Mouse (Mus musculus) MEL (cell line): ENCODE data around the gene Rhot1. TPM values are rescaled to one million over a fixed set of nuclear protein-coding genes. Genes with fewer than 3 reads are reported as not detected.

Experiments
- DNase-seq: peaks from one replicate; pipeline ENCODE4 v3.0.0; 2011; ENCODE audit warnings: low read depth, low spot score
- H3K27ac ChIP-seq: 2 replicates; pipeline ENCODE4 v1.5.1; 2012; ENCODE audit warnings: low read depth, mild to moderate bottlenecking, control low read depth, low read length, moderate library complexity; ENCODE audit not compliant: control insufficient read depth
- H3K27me3 ChIP-seq, 2 experiments: fragments of 150-350 bp in 1 of 2; sonication (generic) in 1 of 2; 2 replicates each; pipeline ENCODE4 v1.6.1; 2012; ENCODE audit warnings: low read length in 2 of 2, mild to moderate bottlenecking in 2 of 2, improper control_type of control experiment in 1 of 2, moderate library complexity in 1 of 2; ENCODE audit not compliant: insufficient read depth in 2 of 2, control insufficient read depth in 1 of 2
- H3K36me3 ChIP-seq, 2 experiments: 2 replicates each; pipeline ENCODE4 v1.6.1; 2012 to 2014; ENCODE audit warnings: low read length in 2 of 2, improper control_type of control experiment in 1 of 2, inconsistent platforms in 1 of 2, mild to moderate bottlenecking in 1 of 2; ENCODE audit not compliant: insufficient read depth in 2 of 2, control insufficient read depth in 1 of 2
- H3K4me1 ChIP-seq, 2 experiments: fragments of 150-350 bp in 1 of 2; sonication (generic) in 1 of 2; 2 replicates each; pipeline ENCODE4 v1.6.1; 2012; ENCODE audit warnings: low read length in 2 of 2, improper control_type of control experiment in 1 of 2, mild to moderate bottlenecking in 1 of 2; ENCODE audit not compliant: insufficient read depth in 2 of 2, control insufficient read depth in 1 of 2
- H3K4me3 ChIP-seq, 2 experiments: fragments of 150-350 bp in 1 of 2; sonication (generic) in 1 of 2; 2 replicates each; pipeline ENCODE4 v1.5.1; 2012; ENCODE audit warnings: low read depth in 2 of 2, low read length in 2 of 2, mild to moderate bottlenecking in 2 of 2, moderate library complexity in 2 of 2, control low read depth in 1 of 2, improper control_type of control experiment in 1 of 2; ENCODE audit not compliant: control insufficient read depth in 1 of 2, insufficient read depth in 1 of 2
- H3K79me2 ChIP-seq: 2 replicates; pipeline ENCODE4 v1.6.1; 2012; ENCODE audit warnings: mild to moderate bottlenecking, low read length, moderate library complexity; ENCODE audit not compliant: control insufficient read depth, poor library complexity, insufficient read depth
- H3K9ac ChIP-seq: 2 replicates; pipeline ENCODE4 v1.6.1; 2012; ENCODE audit warnings: low read depth, mild to moderate bottlenecking, control low read depth, low read length, moderate library complexity; ENCODE audit not compliant: control insufficient read depth, poor library complexity, severe bottlenecking
- H3K9me3 ChIP-seq: fragments of 150-350 bp; sonication (generic); replicated peaks from 2 replicates; pipeline ENCODE4 v1.6.1; 2012; ENCODE audit warnings: mild to moderate bottlenecking, low read length, improper control_type of control experiment, moderate library complexity; ENCODE audit not compliant: insufficient read depth
- BHLHE40 ChIP-seq: IDR thresholded peaks from 2 replicates; pipeline ENCODE4 v1.6.1; 2012; ENCODE audit warnings: low read depth, mild to moderate bottlenecking, inconsistent platforms, low read length, improper control_type of control experiment, borderline replicate concordance
- CHD1 ChIP-seq: IDR thresholded peaks from 2 replicates; pipeline ENCODE4 v1.6.1; 2012; ENCODE audit warnings: low read depth, mild to moderate bottlenecking, inconsistent platforms, low read length, improper control_type of control experiment
- CHD2 ChIP-seq: IDR thresholded peaks from 2 replicates; pipeline ENCODE4 v1.6.1; 2011; ENCODE audit warnings: low read length, improper control_type of control experiment
- CTCF ChIP-seq, 3 experiments: IDR thresholded peaks in 2 of 3; conservative IDR thresholded peaks in 1 of 3; 2 replicates each; pipeline ENCODE4 v1.5.1; 2011 to 2012; ENCODE audit warnings: low read length in 3 of 3, low read depth in 2 of 3, mild to moderate bottlenecking in 2 of 3, improper control_type of control experiment in 1 of 3, inconsistent platforms in 1 of 3, mixed read lengths in 1 of 3, moderate library complexity in 1 of 3; ENCODE audit not compliant: control insufficient read depth in 1 of 3, insufficient read depth in 1 of 3, poor library complexity in 1 of 3, severe bottlenecking in 1 of 3
- E2F4 ChIP-seq: IDR thresholded peaks from 2 replicates; pipeline ENCODE4 v1.6.1; 2011; ENCODE audit warnings: low read depth, low read length, improper control_type of control experiment, borderline replicate concordance
- ELF1 ChIP-seq: IDR thresholded peaks from 2 replicates; pipeline ENCODE4 v1.6.1; 2014; ENCODE audit warnings: low read depth, mild to moderate bottlenecking, inconsistent platforms, low read length, improper control_type of control experiment, moderate library complexity
- EP300 ChIP-seq, 2 experiments: IDR thresholded peaks; 2 replicates each; pipeline ENCODE4 v1.6.1; 2011; ENCODE audit warnings: improper control_type of control experiment in 2 of 2, low read length in 2 of 2, low read depth in 1 of 2, mild to moderate bottlenecking in 1 of 2
- ETS1 ChIP-seq: IDR thresholded peaks from 2 replicates; pipeline ENCODE4 v1.6.1; 2012; ENCODE audit warnings: low read depth, mild to moderate bottlenecking, inconsistent platforms, low read length, improper control_type of control experiment, moderate library complexity
- HCFC1 ChIP-seq: IDR thresholded peaks from 2 replicates; pipeline ENCODE4 v1.6.1; 2012; ENCODE audit warnings: low read depth, mild to moderate bottlenecking, inconsistent platforms, low read length, improper control_type of control experiment, moderate library complexity
- JUND ChIP-seq: IDR thresholded peaks from 2 replicates; pipeline ENCODE4 v1.6.1; 2011; ENCODE audit warnings: low read depth, mild to moderate bottlenecking, improper control_type of control experiment, low read length
- KAT2A ChIP-seq: conservative IDR thresholded peaks from 2 replicates; pipeline ENCODE4 v1.6.1; 2012; ENCODE audit warnings: low read depth, low read length, improper control_type of control experiment, inconsistent platforms
- MAFK ChIP-seq: IDR thresholded peaks from 2 replicates; pipeline ENCODE4 v1.6.1; 2011; ENCODE audit warnings: low read depth, mild to moderate bottlenecking, low read length, improper control_type of control experiment, borderline replicate concordance
- MAZ ChIP-seq: IDR thresholded peaks from 2 replicates; pipeline ENCODE4 v1.6.1; 2012; ENCODE audit warnings: low read depth, mild to moderate bottlenecking, inconsistent platforms, low read length, improper control_type of control experiment
- MEF2A ChIP-seq: IDR thresholded peaks from 2 replicates; pipeline ENCODE4 v1.6.1; 2014; ENCODE audit warnings: low read depth, mild to moderate bottlenecking, inconsistent platforms, low read length, improper control_type of control experiment; ENCODE audit not compliant: poor library complexity, insufficient replicate concordance, severe bottlenecking; ENCODE audit errors: extremely low read depth
- MXI1 ChIP-seq: IDR thresholded peaks from 2 replicates; pipeline ENCODE4 v1.6.1; 2011; ENCODE audit warnings: mild to moderate bottlenecking, low read depth, low read length, improper control_type of control experiment
- NRF1 ChIP-seq: IDR thresholded peaks from 2 replicates; pipeline ENCODE4 v1.6.1; 2014; ENCODE audit warnings: low read depth, mild to moderate bottlenecking, inconsistent platforms, low read length, improper control_type of control experiment, moderate library complexity; ENCODE audit not compliant: poor library complexity, insufficient read depth, severe bottlenecking
- POLR2AphosphoS2 ChIP-seq: IDR thresholded peaks from 2 replicates; pipeline ENCODE4 v1.6.1; 2011; ENCODE audit warnings: low read length, improper control_type of control experiment
- POLR2AphosphoS5 ChIP-seq: IDR thresholded peaks from 2 replicates; pipeline ENCODE4 v1.6.1; 2012; ENCODE audit warnings: low read depth, borderline replicate concordance, mild to moderate bottlenecking, inconsistent platforms, low read length, moderate library complexity, mixed read lengths
- RCOR1 ChIP-seq: IDR thresholded peaks from 2 replicates; pipeline ENCODE4 v1.6.1; 2012; ENCODE audit warnings: low read depth, mild to moderate bottlenecking, inconsistent platforms, low read length, improper control_type of control experiment
- SMC3 ChIP-seq: IDR thresholded peaks from 2 replicates; pipeline ENCODE4 v1.6.1; 2011; ENCODE audit warnings: low read depth, low read length, improper control_type of control experiment
- TCF12 ChIP-seq: IDR thresholded peaks from 2 replicates; pipeline ENCODE4 v1.6.1; 2014; ENCODE audit warnings: low read depth, mild to moderate bottlenecking, inconsistent platforms, low read length, improper control_type of control experiment, moderate library complexity
- USF1 ChIP-seq: IDR thresholded peaks from 2 replicates; pipeline ENCODE4 v1.6.1; 2014; ENCODE audit warnings: low read depth, mild to moderate bottlenecking, inconsistent platforms, low read length, improper control_type of control experiment, moderate library complexity
- USF2 ChIP-seq, 2 experiments: IDR thresholded peaks; 2 replicates each; pipeline ENCODE4 v1.6.1; 2011 to 2012; ENCODE audit warnings: improper control_type of control experiment in 2 of 2, low read length in 2 of 2, borderline replicate concordance in 1 of 2, inconsistent platforms in 1 of 2, low read depth in 1 of 2, mild to moderate bottlenecking in 1 of 2; ENCODE audit not compliant: insufficient read depth in 1 of 2
- ZC3H11A ChIP-seq: IDR thresholded peaks from 2 replicates; pipeline ENCODE4 v1.6.1; 2012; ENCODE audit warnings: low read depth, mild to moderate bottlenecking, inconsistent platforms, low read length, improper control_type of control experiment
- ZKSCAN1 ChIP-seq: IDR thresholded peaks from 2 replicates; pipeline ENCODE4 v1.6.1; 2012; ENCODE audit warnings: low read depth, mild to moderate bottlenecking, inconsistent platforms, low read length, improper control_type of control experiment, moderate library complexity
- ZMIZ1 ChIP-seq: IDR thresholded peaks from 2 replicates; pipeline ENCODE4 v1.6.1; 2012; ENCODE audit warnings: low read depth, mild to moderate bottlenecking, inconsistent platforms, low read length, improper control_type of control experiment, moderate library complexity
- ZNF384 ChIP-seq: IDR thresholded peaks from 2 replicates; pipeline ENCODE4 v1.6.1; 2012; ENCODE audit warnings: low read depth, mild to moderate bottlenecking, inconsistent platforms, low read length, improper control_type of control experiment
- polyA plus RNA-seq, 2 experiments: library from polyadenylated mRNA; stranded (reverse) in 1 of 2; unstranded in 1 of 2; fragments of >175 nt in 1 of 2; fragments of >200 nt in 1 of 2; gene quantifications; 2 replicates each; pipeline versions ENCODE4 v1.2.1 to v1.2.4; 2012; ENCODE audit warnings: low replicate concordance in 2 of 2, low read depth in 1 of 2; ENCODE audit not compliant: insufficient read length in 2 of 2, insufficient read depth in 1 of 2, missing spikeins in 1 of 2
- total RNA-seq: library from RNA; depleted of rRNA; stranded (reverse); fragments of 300-350 nt; gene quantifications from 2 replicates; pipeline ENCODE4 v1.2.3, GENCODE M21; 2012

Rhot1 gene
- total and polyA plus RNA-seq, 3 experiments = 43.7 to 919 (median 44.3) TPM

DNA sequence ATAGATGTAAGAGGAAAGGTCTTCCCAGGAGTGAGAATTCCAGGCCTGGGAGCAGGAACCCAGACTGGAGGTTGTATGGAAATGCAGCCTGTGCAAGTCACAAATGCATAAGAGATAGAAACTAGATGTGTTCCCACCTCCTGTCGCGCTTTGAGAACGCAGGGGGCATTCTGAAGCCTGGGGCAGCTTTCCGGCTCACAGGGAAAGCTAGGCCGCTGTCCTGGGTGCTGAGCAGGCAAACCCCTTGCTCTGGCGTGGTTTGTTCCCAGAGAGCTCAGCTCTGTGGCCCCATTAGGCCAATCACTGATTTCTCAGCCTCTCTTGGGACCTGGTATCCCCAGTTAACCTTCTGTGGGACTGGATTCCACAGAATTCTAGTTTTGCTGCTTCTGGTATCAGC lies 103.7 kb downstream of the Rhot1 start (continued):
- TF ChIP-seq ZC3H11A (no peak), JUND (no peak), MXI1 (peak; percentile 45; the same call in 1 of the 2 replicates), BHLHE40 (no peak)

DNA sequence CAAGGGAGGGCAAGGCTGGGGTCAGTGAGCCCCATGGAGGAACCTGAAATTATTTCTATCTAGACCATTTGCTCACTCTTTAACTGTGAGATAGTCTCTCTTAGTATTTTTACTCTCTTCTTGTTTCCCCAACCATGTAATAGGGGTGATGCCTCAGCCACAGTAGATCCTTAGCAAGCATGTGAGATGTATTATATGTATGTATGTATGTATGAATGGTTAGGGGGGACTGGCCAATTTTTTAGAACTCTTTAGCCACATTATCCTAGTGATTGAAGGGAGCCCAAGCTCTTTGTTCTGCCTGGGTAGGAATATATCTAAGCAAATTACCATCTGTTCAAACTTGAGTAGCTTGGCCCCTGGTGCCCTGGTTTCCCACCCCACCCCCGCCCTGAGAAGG lies 104.6 kb downstream of the Rhot1 start:
- H3K4me3 ChIP-seq = no peak overlapping the region
- no peak overlapping the region for H3K9ac ChIP-seq
- DNase-seq = peak; percentile 58
- TF ChIP-seq HCFC1 (no peak), ZMIZ1 (peak; percentile 92; the same call in 1 of the 2 replicates), ZC3H11A (no peak; the same call in 1 of the 2 replicates), ETS1 (0 out of 2 replicates have a peak, but pooled peaks have one; percentile 28), ELF1 (no peak), MAFK (no peak), CTCF (IDR thresholded peaks at IDR 0.05 in 2 of 3, conservative IDR thresholded peaks at IDR 0.05 in 1 of 3; ENCODE audit: control insufficient read depth in 1 of 3, insufficient read depth in 1 of 3, low read depth in 2 of 3, low read length in 3 of 3, poor library complexity in 1 of 3, severe bottlenecking in 1 of 3) (no peak), MEF2A (0 out of 2 replicates have a peak, but pooled peaks have one; percentile 28), MAZ (peak; percentile 19; the same call in 1 of the 2 replicates), KAT2A (no peak), ZNF384 (no peak), USF1 (no peak; the same call in 1 of the 2 replicates), USF2 (IDR thresholded peaks at IDR 0.05; ENCODE audit: borderline replicate concordance in 1 of 2, insufficient read depth in 1 of 2, low read depth in 1 of 2, low read length in 2 of 2) (no peak), RCOR1 (peak; percentile 24; the same call in 1 of the 2 replicates), EP300 (IDR thresholded peaks at IDR 0.05; ENCODE audit: low read depth in 1 of 2, low read length in 2 of 2) (no peak), NRF1 (no peak), E2F4 (no peak), ZKSCAN1 (0 out of 2 replicates have a peak, but pooled peaks have one; percentile 52), TCF12 (no peak), JUND (no peak), CHD2 (peak; percentile 40), POLR2AphosphoS2 (peak; percentile 85), BHLHE40 (no peak), CHD1 (no peak), POLR2AphosphoS5 (no peak), SMC3 (peak; percentile 13; the same call in 1 of the 2 replicates)
- peaks cover 0 to 4% of the 10 kb centered on the region in 2 experiments; a peak in 2 of 4 replicates for H3K4me1 ChIP-seq
- H3K27me3 ChIP-seq = no peaks in the 10 kb centered on the region
- H3K27ac ChIP-seq = no peak overlapping the region
- no peaks in the 10 kb centered on the region for H3K36me3 ChIP-seq
- H3K79me2 ChIP-seq = no peaks in the 10 kb centered on the region
- H3K9me3 ChIP-seq = no peaks in the 10 kb centered on the region
